Mouse (Mus musculus): ENCODE data around the gene Rpp38. TPM values are rescaled to one million over a fixed set of nuclear protein-coding genes. Genes with fewer than 3 reads are reported as not detected.

Rpp38 gene
- total RNA-seq, 2 experiments from 2014 or later = 8.4 to 8.7 TPM

DNA sequence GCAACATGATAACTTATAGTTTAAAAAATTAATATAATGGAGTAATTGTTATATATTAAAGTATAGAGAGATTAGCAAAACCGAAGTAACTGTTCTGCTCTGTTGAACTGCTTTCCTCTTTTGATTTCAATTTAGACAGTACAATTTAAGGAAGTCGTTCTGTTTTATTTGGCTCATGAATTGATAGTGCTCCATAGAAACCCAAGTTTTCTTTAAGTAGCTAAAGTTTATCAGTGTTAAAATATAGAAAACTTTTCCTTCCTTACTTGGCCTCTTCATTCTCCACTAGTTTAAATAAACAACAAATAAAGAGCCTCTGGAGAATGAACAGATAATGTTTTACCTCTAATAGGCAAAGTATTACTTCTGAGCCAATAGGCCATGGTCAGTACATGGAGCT, 46.2 kb downstream of the Rpp38 start:
- intact Hi-C loops (cut with DNase I) = no loop called here
- no peak for DNase-seq

DNA sequence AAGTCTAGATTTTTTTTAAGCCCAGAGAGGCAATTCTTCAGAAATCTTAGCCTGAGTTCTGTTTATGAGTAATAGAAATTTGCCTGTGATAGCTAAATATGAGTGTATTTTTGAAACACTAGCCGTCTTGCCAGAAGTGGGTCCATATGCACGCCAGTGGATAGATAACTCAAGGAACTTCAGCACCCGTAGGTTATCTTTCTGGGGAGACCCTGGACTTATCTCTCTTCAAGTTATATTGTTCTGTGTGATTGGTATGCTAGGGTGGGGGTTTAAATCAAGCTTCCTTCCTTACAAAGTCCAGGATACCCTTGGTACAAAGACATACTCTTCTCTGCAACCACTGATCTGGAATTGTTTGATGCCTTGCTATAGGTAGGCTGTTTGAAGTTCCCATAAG, 46.7 kb downstream of the Rpp38 start:
- no peak for DNase-seq
- intact Hi-C loops (cut with DNase I) = no loop called here

DNA sequence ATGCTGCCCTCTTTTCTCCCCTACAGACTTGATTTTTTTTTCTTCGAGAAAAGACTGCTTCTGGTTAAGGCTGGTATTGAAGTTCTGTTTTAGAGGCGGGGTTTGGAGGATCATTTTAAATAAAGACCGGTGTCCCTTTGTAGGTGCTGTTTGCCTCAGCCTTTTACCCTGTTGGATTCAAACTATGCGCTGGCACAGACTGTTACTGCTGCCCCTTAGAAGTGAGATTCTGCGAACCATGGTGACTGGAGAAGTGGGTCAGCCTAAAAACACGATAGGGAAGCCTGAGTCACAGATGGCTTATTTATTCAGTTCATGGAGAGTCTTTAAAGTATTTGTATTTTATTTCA, 47.3 kb downstream of the Rpp38 start:
- intact Hi-C loops (cut with DNase I) = no loop called here
- DNase-seq = no peak

DNA sequence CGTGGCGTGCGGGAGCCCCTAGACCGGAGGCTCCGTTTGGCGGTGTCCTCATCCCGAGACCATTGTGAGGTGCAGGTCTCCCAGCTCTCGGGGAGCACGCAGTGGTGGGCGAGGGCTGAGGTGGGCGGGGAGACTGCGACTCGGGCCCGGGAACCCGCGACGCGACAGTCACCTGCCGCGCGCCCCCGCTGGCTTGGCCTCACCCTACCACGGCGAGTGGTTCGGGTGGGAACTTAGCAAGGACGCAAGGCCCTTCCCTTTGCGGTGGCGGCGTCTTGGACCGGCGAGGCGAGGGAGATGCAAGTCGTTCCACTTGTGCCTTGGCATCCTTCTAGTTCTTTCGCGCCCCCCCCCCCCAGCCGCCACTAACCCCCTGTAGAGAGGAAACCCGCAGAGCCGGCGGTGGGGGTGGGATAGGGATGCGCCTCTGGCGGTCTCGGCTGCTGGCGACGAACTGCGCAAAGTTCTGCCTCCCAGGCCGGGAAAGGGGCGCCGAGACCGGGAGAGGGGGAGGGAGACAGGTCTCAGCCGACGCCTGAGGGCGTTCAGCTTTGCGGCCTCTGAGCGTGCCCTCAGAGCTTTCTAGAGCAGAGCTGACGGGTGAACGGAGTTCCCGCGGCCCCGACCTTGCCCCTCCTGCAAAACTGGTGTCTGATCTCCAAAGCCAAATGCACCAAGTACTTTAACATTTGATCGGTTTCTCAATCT, 47.8 kb downstream of the Rpp38 start:
- intact Hi-C loops (cut with DNase I) = no loop called here
- peak; percentile 62 for DNase-seq

DNA sequence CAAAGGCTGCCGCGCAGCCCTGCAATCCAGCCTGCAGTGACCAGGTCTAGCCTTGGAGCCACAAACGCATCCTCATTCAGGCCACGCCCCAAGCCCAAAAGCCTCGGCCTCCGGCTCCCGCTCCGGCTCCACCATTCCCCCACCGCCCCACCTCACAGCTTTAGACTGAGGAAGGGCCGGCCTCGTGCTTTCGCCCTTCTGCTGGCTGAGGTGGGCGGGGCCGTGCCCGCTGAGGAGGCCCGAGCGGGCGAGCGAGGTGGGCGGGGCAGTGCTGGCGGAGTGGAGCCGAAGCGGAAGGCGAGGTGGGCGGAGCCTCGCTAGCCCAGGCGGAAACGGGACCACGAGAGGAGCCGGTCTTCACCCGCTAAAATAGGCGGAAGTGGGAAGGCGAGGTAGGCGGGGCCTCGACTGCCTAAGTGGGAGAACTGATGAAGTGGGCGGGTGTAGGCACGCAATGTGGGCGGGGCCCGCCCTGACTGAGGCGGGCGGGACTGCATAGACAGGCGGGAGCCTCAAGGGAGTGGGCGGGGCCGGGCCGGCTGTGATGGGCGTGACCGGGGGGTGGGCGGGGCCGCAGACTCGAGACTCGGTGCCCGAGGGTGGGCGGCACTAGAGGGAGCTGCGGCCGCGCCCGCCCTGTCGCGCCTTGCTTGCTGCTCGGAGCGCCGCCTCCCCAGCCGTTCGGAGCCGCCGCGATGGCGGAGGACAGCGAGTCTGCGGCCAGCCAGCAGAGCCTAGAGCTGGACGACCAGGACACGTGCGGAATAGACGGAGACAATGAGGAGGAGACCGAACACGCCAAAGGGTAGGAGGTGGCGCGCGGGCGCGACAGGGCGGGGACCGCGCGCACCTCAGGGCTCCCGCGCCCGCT, 48.6 kb downstream of the Rpp38 start, which contains the start of gene Nmt2:
Gene Nmt2 (plus strand): TSS at position 611 of the 871 bp plus-strand sequence.
- peak; percentile 100 for DNase-seq
- intact Hi-C loops (cut with DNase I) = no loop called here

DNA sequence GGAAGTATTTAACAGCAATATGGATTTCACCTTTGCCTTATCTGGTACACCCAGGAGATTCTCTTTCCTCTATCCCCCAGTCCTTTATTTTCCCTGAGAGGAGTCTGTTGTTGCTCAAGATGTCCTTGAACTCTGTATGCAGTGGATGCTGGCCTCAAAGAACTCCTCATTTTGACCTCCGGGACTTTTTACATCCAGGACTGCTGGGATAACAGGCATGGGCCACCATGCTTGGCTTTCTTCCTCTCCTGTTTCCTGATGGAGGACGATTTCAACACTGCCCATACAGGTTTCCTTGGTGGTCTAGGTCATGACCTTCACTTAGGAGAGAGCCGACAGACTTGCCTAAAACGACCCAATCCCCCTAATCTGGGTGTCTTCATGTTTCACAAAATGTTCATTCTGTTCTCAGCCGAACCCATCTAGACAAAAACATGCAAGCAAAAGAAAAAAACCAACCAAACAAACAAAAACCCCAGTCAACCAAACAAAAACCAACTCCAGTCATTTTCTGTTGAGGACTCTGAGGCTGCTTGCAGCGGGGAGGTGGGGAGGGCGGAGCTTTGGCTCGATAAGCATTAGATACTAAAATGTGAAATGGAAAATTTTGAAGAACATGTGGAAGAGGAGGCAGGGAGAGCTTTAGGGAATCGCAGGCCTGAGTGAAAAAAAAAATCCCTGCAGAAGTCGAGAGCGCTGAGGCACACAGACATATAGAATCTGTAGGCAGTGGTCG, 49.4 kb downstream of the Rpp38 start:
- intact Hi-C loops (cut with DNase I) = no loop called here
- no peak for DNase-seq

DNA sequence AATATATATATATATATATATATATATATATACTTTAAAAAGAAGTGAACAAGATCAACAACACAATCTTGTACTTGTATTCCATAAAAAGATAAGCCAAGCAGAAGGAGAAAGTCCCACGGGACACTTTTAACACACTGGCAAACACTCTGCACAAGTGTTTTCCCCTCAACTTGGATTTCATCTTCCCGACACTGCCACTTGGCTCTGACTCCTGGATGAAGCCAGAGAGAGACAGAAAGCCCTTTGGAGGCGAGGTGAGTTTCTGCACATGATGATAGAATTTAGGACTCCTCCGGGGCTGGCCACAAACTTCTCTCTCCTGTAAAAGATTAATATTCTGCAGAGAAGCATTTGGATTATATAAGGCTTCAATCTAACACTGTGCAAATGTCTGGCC, 51.1 kb downstream of the Rpp38 start:
- DNase-seq = no peak
- intact Hi-C loops (cut with DNase I) = no loop called here

Other genes with a start within 250 kb of the Rpp38 start
- 10 to 100 TPM; 59.8 to 60.8 TPM for gene Fam171a1, start 218.4 kb downstream of the Rpp38 start, total RNA-seq (2021)
- 100 to 1,000 TPM in 1 of 2 experiments, 10 to 100 TPM in 1; 94.1 to 106 TPM for gene Nmt2, start 48.4 kb downstream of the Rpp38 start, total RNA-seq (2021)
- gene Acbd7, start 3.5 kb upstream of the Rpp38 start, total RNA-seq (2021) = 1 to 10 TPM in 1 of 2 experiments, under 1 TPM in 1; 0.82 to 1.0 TPM
- under 1 TPM in 1 of 2 experiments, not detected in 1; 0.30 TPM for gene Olah, start 64.6 kb upstream of the Rpp38 start, total RNA-seq (2021)
- gene Meig1, start 90.0 kb upstream of the Rpp38 start, total RNA-seq (2021) = 1 to 10 TPM; 3.5 to 4.3 TPM
- 10 to 100 TPM; 11.5 to 11.9 TPM for gene Dclre1c, start 91.5 kb upstream of the Rpp38 start, total RNA-seq (2021)
- 1 to 10 TPM; 4.9 to 5.5 TPM for gene Suv39h2, start 142.4 kb upstream of the Rpp38 start, total RNA-seq (2021)
- 1 to 10 TPM; 8.9 to 9.5 TPM for gene Gm45902, start 180.1 kb upstream of the Rpp38 start, total RNA-seq (2021)
- 10 to 100 TPM; 51.3 to 53.0 TPM for gene Hspa14, start 180.2 kb upstream of the Rpp38 start, total RNA-seq (2021)
- gene Cdnf, start 180.4 kb upstream of the Rpp38 start, total RNA-seq (2021) = under 1 TPM; 0.40 to 0.44 TPM
- gene Fam107b, start 237.8 kb upstream of the Rpp38 start, total RNA-seq (2021) = 10 to 100 TPM; 25.0 to 34.8 TPM

Measured in left cerebral cortex, postnatal 4 days (tissue).